Mouse (Mus musculus): ENCODE measurements around the gene Psmd12.

Psmd12 gene

DNA sequence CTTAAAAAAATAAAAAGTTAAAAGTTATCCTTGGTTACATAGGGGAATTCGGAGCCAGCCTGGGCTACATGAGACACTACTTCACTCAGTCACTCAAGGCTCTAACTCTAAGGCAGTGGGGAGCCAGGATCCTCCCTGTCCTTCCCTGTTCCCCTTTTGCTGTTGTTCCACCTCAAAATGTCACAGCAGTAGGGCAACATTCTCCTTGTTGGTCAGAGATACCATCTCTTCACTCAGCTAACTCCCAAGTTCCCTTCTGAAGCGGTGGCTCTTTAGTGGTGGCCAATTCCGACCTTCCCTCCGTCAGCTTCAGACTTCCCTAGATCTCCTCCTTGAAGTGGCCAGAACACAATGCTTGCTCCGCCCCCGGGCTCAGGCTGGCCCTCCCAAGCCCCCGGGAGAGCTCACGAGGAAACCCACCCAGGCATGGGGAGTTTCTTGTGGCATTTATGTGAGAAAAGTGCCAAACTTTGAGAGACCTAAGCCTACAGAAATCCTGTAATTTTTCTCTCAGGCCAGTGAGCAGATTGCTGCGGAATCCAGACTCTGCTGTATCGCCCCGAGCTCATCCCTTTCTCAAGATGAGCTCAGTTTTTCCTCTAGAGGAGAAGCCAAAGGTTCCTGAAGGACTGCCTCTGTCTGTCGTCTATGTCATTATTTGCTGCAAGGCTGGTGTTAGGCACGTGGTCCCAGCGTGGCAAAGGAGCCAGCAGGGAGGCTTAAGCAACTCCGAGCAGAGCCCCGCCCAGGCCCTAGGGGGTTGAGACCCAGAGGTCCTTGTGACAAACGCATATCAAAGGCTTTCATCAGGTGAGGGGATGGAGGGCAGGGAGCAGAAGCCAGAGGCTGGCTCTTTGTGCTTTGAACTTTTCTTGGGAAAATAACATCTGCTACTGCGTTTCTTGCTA is 31.3 kb downstream of the Psmd12 start:
- no peak for DNase-seq

GRCm38 (mm10) chr11:107511954-107512353 is 32.7 kb downstream of the Psmd12 start:
- peak; percentile 49 to 72 for DNase-seq

DNA sequence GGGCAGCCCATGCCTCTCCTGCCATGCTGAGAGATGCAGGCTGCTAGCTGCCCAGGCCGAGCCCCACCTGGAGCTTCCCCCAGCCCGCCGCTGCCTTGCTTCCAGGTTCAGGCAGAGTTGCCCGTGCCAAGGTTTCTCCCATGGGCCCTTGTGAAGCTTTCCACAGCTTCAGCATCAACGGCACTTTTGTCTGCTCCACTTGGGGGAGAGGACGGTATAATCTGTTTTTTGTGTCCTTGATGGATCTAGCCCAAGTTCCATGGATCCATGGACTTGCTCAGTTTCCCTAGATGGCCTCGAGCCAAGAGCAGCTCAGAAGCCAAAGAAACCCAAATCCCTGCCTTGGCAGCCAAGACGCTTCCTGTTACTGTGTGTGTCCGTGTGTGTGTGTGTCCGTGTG is 33.8 kb downstream of the Psmd12 start:
- DNase-seq: no peak

- DNase-seq: no peak
Measured at GRCm38 (mm10) chr11:107516387-107516786, 37.1 kb downstream of the Psmd12 start.

DNA sequence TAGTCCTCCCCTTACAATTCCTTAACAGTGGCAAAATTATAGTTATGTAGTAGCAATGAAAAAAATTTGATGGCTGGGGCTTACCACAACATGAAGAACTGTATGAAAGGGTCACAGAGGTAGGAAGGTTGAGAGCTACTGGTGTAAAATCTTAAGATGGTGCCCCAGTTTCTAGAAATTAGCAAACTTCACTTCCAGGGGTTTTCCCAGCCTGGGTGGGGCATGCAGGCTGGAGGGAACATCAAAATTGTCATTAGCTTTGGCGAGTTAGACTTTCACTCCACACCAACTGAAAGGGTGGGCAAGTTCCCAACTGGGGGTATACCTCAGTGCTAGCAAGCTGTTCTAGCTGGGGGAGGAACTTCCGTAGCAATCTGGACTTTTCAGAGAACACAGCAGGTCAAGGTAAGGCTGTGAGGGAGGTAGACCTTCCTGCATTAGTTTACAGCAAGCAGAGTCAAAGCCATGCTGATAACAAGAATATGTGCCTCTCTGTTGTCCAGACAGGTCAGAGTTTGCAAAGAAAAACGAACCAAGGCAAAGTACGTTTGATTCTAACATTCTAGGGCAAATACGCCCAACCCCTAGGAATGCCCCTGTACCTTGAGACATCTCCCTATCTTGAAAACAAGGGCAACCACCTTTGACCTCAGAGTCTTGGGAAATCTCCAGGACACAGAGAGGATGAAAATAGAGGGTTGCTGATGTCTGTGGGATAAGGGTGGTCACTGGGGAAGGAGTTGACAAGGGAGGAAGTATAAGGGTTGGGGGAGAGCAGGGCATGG is 39.6 kb downstream of the Psmd12 start:
- no peak for DNase-seq

GRCm38 (mm10) chr11:107521153-107521552 is 41.9 kb downstream of the Psmd12 start:
- DNase-seq: no peak

DNA sequence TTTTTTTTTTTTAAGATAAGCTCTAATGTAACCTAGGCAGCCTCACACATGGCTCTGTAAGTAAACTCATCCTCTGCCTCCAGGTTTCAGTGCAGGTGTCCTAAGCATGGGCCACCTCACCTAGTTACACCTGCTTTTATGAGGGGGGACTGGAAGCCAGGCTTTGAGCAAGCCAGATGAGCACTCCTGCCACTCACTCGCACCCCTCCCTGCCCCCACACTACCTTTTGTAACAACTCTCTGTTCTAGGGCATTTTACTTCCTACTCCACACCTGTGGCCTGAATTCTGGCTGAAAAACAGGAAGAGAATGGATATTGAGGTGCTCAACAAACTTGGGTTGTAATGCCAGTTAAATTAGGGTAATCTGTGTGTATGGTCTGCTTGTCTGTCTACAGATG is 45.7 kb downstream of the Psmd12 start:
- no peak for DNase-seq

GRCm38 (mm10) chr11:107527632-107528031 is 48.3 kb downstream of the Psmd12 start:
- DNase-seq: no peak

- no peak for DNase-seq
Measured at GRCm38 (mm10) chr11:107529320-107529719, 50.0 kb downstream of the Psmd12 start.

DNA sequence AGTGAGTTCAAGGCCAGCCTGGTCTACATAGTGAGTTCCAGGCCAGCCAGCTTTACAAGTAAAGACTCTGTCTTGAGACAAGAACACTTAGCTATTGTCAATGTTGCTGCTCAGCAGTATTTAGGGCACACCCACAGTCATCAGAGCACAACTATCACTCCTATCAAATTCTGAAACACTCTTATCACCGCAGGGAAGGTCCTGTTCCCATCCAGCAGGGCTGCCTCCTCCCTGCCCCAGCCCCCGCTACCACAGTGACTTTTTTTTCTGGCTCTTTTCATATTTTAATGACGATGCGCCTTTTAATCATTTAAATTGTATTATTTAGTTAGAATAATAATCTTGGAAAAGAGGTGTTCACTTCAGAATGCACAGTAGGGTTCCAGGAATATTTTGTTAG is 52.2 kb downstream of the Psmd12 start:
- no peak for DNase-seq

- no peak for DNase-seq
Measured at GRCm38 (mm10) chr11:107532271-107532670, 53.0 kb downstream of the Psmd12 start.

- DNase-seq: no peak
Measured at GRCm38 (mm10) chr11:107538994-107539393, 59.7 kb downstream of the Psmd12 start.

- DNase-seq: no peak
Measured at GRCm38 (mm10) chr11:107540339-107540738, 61.1 kb downstream of the Psmd12 start.

GRCm38 (mm10) chr11:107545747-107546476 is 66.6 kb downstream of the Psmd12 start:
- DNase-seq: peak in 1 of 2 experiments; percentile 9

GRCm38 (mm10) chr11:107546667-107547301 is 67.5 kb downstream of the Psmd12 start:
- DNase-seq: peak; percentile 54 to 56

GRCm38 (mm10) chr11:107547351-107548203 is 68.3 kb downstream of the Psmd12 start, which contains the start of gene Helz:
Helz (plus strand) TSS chr11:107547930.
- peak; percentile 51 to 67 for DNase-seq

GRCm38 (mm10) chr11:107548204-107548975 is 69.1 kb downstream of the Psmd12 start:
- peak in 1 of 2 experiments; percentile 20 for DNase-seq
